Mouse (Mus musculus) neutrophil, adult 59 days (primary cell): ENCODE data around the gene Gtf2h3. TPM values are rescaled to one million over a fixed set of nuclear protein-coding genes. Genes with fewer than 3 reads are reported as not detected.

Experiments
- total RNA-seq, 2 experiments: library from RNA; stranded (reverse); gene quantifications; 1 replicate in 1 of 2; 2 replicates in 1 of 2; pipeline ENCODE4 v1.2.4; 2023

The Gtf2h3 gene
- total RNA-seq: 10 to 100 TPM in 1 of 2 experiments, 1 to 10 TPM in 1; 8.4 to 11.4 TPM

GRCm38 (mm10) chr5:124578633-124579317, at the start of gene Gtf2h3, which contains the start of gene Eif2b1:
TSS of gene Gtf2h3 (plus strand) at chr5:124579140.
TSS of gene Eif2b1 (minus strand) at chr5:124579131.

GRCm38 (mm10) chr5:124530655-124531582, 48.0 kb upstream of the Gtf2h3 start, which contains the start of gene Rilpl1:
TSS of gene Rilpl1 (minus strand) at chr5:124531391.

GRCm38 (mm10) chr5:124540383-124540786, 38.6 kb upstream of the Gtf2h3 start, which contains the start of gene Tmed2:
TSS of gene Tmed2 (plus strand) at chr5:124540695.

GRCm38 (mm10) chr5:124552558-124553307, 26.2 kb upstream of the Gtf2h3 start, which contains the start of gene Ddx55:
TSS of gene Ddx55 (plus strand) at chr5:124552864.

GRCm38 (mm10) chr5:124628448-124629363, 49.8 kb downstream of the Gtf2h3 start, which contains the start of gene Atp6v0a2:
TSS of gene Atp6v0a2 (plus strand) at chr5:124628576.

Other genes with a start within 250 kb of the Gtf2h3 start
- 10 to 100 TPM; 90.4 to 99.7 TPM for gene Cdk2ap1, start 216.1 kb upstream of the Gtf2h3 start, total RNA-seq
- 100 to 1,000 TPM; 178 to 182 TPM for gene Sbno1, start 153.1 kb upstream of the Gtf2h3 start, total RNA-seq
- gene Kmt5a, start 139.2 kb upstream of the Gtf2h3 start, total RNA-seq: 100 to 1,000 TPM; 176 to 192 TPM
- gene Rilpl2, start 100.8 kb upstream of the Gtf2h3 start, total RNA-seq: 10 to 100 TPM; 83.6 to 90.9 TPM
- gene Snrnp35, start 96.0 kb upstream of the Gtf2h3 start, total RNA-seq: 10 to 100 TPM; 13.6 to 14.7 TPM
- gene Rilpl1, start 47.7 kb upstream of the Gtf2h3 start, total RNA-seq: 1 to 10 TPM in 1 of 2 experiments, under 1 TPM in 1; 0.95 to 1.1 TPM
- 100 to 1,000 TPM; 157 to 168 TPM for gene Tmed2, start 38.4 kb upstream of the Gtf2h3 start, total RNA-seq
- 10 to 100 TPM; 12.4 to 12.5 TPM for gene Ddx55, start 26.3 kb upstream of the Gtf2h3 start, total RNA-seq
- 10 to 100 TPM; 16.6 to 21.5 TPM for gene Eif2b1, start within 50 bp of the Gtf2h3 start, total RNA-seq
- 10 to 100 TPM; 29.3 to 30.4 TPM for gene Atp6v0a2, start 49.4 kb downstream of the Gtf2h3 start, total RNA-seq
- not detected for gene Dnah10, start 145.9 kb downstream of the Gtf2h3 start, total RNA-seq